Mouse (Mus musculus) adrenal gland, postnatal 14 days (tissue): ENCODE measurements around the gene Trpm1. TPM values are rescaled to one million over a fixed set of nuclear protein-coding genes. Genes with fewer than 3 reads are reported as not detected.
A peak's percentile ranks its signal among the peaks of the same experiment; 100 is the strongest.

ENCODE experiments used
- DNase-seq: peaks from one replicate; pipeline ENCODE4 v3.0.0; 2021; ENCODE audit warnings: mixed read lengths
- total RNA-seq: library from RNA; stranded (reverse); gene quantifications from 2 replicates; pipeline ENCODE4 v1.2.3, GENCODE M21; 2021

The Trpm1 gene
- total RNA-seq, 1 experiment from 2014 or later = not detected

DNA sequence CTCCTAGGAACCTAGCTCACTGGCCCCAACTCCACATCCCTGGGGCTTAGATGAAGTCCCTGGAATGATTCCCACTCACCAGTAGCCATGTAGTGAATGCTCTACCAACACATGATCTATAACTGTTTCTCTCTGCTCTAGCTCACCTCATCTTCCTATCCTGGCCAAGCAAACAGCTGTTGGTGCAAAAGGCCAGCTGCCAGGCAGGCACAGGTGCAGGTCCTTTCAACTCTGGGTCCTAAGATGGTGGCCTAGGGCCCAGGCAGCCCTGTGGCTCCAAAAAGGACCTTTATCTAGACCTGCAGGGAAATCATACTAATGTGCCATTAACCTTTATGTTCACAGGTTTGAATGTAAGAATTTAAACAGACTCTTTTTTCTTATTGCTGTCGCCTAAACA lies 10.3 kb downstream of the Trpm1 start:
- no peak for DNase-seq

GRCm38 (mm10) chr7:64164997-64165396 lies 11.4 kb downstream of the Trpm1 start:
- peak; percentile 70 for DNase-seq

GRCm38 (mm10) chr7:64166025-64166424 lies 12.4 kb downstream of the Trpm1 start:
- no peak for DNase-seq

DNA sequence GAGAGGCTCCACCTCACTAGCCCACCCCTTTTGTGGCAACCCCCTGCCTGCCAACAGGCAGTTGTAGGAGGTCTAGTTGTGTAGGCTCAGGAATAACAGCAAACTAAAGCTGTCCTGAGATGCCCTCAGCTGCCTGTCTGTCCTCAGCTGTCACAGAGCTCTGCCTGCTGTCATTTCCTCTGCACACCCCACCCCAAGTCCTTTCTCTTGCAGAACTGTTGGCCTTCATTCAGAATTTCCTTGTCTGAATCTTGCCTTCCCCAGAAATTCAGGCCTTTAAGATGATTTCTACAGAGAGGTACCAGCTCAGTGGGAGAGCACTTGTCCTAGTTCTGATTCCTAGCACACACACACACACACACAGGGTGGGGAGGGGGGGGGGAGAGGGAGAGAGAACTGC lies 13.1 kb downstream of the Trpm1 start:
- no peak for DNase-seq

- peak; percentile 39 for DNase-seq
Observed at GRCm38 (mm10) chr7:64179310-64179709, 25.7 kb downstream of the Trpm1 start.

DNA sequence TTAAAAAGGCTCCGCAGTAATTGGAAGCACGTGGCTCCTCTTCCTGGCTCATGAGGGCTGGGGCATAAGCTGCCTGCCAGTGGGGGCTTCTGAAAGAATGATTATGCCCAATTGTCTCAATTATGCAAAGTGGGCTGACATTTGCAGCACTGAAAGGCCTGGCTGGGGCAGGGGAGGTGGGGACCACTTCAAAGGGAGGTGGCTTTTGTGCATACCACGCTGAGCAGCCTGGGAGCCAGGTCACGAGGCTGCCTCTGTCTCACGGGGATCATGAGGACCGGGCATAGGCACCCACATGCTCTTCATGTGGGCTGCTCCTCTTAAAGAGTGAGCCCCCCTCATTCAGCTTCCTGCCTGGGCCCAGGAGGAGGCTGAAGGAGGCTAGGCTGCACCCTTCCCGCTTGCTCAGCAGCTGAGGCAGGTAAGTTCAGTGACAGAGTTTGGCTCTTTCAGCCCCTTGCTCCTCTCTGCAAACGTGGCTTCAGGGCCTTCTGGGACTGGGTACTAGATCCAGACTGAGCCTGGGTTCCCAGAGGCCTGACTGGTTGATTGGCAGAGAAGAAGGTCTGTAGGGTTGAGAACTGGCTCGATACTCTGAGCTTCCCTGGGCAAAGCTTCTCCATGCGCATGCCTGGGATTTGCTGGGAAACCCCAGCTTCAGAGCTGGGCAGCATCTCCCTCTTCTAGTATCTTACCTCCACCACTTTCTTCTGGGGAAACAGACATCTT lies 31.7 kb downstream of the Trpm1 start:
- no peak for DNase-seq

- DNase-seq = no peak
Observed at GRCm38 (mm10) chr7:64185932-64186312, 32.3 kb downstream of the Trpm1 start.

DNA sequence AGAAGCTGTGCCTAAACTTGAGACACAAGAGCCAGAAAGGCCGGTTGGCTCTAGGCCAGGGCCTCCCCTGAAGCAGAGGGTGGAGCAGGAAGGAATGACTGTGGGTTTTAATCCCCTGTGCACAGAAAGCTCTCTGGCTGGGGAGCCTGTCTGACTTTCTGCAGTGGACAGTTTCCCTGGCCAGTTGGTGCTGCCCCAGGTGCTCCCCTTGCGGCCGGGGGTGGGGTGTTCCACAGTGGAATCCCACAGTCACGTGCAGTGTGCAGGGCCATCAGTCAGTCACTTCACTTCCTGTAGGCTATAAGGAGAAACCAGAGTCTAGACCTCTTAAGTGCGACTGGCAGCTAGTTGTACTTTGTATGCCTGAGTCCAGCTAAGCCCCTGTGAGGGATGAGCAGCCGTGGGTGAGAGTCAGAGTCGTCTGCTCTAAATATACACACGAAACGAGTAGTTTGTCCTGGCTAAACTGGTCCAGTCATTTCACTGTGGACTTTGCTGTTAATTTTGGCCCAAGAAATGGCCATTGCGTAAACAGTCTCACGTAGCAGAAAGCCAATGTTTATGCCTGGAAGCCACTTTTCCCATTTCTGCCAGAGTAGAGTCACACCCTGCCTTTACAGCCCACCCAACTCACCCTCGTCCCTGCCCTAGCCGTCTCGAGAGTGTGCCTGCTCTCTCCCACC lies 38.8 kb downstream of the Trpm1 start:
- peak; percentile 43 for DNase-seq

GRCm38 (mm10) chr7:64193476-64193875 lies 39.8 kb downstream of the Trpm1 start:
- DNase-seq = no peak

DNA sequence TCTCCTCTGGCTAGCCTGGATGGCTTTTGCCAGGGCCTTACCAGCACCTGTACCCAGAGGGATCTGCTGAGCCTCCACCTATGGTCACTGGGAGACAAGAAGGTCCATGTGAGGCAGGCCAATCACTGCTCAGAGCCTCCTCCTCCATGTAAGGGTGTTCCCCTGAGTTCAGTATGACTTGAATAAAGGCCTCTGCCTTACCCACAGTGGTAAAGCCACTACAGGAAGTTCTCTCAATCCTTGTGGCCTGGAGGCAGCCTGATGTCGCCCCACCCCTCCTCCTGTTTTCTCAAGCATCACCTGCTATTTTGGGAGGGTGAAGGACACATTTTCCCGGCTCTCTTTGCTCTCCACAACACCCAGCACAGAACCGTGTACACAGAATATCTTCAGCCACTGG lies 42.5 kb downstream of the Trpm1 start:
- DNase-seq = no peak

DNA sequence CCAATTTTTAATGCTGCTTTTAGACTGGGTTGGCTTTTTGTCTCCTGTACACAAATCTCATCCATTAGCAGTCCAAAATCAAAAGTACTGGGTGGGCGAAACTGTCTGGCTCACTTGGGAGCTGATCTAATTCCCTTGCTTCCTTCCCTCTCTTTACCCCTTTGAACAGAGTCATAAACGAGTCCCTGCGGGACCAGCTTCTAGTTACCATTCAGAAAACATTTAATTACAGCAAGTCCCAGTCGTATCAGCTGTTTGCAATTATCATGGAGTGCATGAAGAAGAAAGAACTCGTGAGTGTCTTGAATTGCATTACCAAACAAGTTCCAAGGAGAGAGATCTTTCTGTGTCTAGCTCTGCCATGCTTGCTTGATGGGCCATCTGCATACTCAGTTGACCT lies 55.1 kb downstream of the Trpm1 start:
- no peak for DNase-seq

GRCm38 (mm10) chr7:64212870-64213269 lies 59.2 kb downstream of the Trpm1 start:
- no peak for DNase-seq

DNA sequence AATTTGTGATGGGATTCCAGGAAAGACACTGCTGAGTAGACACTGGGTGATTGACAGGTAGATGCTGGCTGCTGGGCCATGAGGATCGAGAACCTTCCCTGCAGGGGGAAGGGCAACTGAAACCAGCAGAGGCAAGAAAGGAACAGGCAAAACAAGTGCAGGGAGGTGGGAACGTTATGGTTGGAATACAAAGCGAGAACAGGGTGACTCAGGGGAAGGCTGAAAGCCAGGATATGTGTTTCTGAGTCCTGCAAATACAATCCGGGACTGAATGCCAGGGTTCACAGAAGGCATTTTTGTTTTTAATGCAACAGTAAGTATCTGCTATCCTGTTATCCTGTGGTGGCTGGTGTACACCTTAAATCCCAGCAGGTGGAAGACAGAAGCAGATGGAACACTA lies 60.4 kb downstream of the Trpm1 start:
- DNase-seq = no peak

DNA sequence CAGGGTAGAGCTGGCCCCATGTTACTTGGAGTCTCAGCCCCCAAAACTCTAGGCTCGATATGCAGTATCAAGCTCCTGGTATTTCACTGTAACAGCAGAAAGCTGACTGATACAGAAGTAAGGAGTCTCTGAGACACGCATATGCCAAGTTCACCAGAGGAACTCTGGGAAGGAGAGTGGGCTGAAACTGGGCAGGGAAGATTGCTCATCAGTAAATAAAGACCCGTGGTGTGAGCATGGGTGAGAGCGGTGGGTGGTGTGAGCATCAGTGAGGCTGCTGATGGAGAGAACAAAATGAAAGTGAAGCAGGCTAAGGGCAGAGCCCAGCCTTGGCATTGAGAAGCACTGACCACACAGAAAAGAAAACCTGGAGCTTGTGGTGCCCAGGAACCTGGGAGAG lies 62.0 kb downstream of the Trpm1 start:
- no peak for DNase-seq

- no peak for DNase-seq
Observed at GRCm38 (mm10) chr7:64217428-64217827, 63.8 kb downstream of the Trpm1 start.

- no peak for DNase-seq
Observed at GRCm38 (mm10) chr7:64219765-64220164, 66.1 kb downstream of the Trpm1 start.

GRCm38 (mm10) chr7:64223215-64223614 lies 69.6 kb downstream of the Trpm1 start:
- no peak for DNase-seq

- no peak for DNase-seq
Observed at GRCm38 (mm10) chr7:64226339-64227194, 72.9 kb downstream of the Trpm1 start.

- DNase-seq = no peak
Observed at GRCm38 (mm10) chr7:64227586-64227985, 74.0 kb downstream of the Trpm1 start.

GRCm38 (mm10) chr7:64228300-64228699 lies 74.7 kb downstream of the Trpm1 start:
- no peak for DNase-seq

DNA sequence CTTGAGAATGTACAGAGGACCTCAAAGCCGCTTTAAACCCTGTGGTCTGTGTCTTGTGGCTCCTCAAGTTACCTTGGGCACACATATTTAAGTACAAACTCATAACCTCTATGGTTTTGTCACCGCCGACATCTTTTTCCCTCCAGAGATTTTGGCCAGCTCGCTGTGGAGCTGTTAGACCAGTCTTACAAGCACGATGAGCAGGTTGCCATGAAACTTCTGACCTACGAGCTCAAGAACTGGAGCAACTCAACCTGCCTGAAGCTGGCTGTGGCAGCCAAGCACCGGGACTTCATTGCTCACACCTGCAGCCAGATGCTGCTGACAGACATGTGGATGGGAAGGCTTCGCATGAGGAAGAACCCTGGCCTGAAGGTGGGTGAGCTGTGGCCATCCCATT lies 76.3 kb downstream of the Trpm1 start:
- no peak for DNase-seq

- DNase-seq = no peak
Observed at GRCm38 (mm10) chr7:64231001-64231400, 77.4 kb downstream of the Trpm1 start.

- DNase-seq = no peak
Observed at GRCm38 (mm10) chr7:64231996-64232395, 78.4 kb downstream of the Trpm1 start.
